Mouse (Mus musculus) stomach, embryonic 14.5 days (tissue): ENCODE results near the gene Grin2d. TPM values are rescaled to one million over a fixed set of nuclear protein-coding genes. Genes with fewer than 3 reads are reported as not detected.

ENCODE experiments used
- ATAC-seq: fragments of 200-750 bp; cut with Nextera tagmentation; 2 replicates; pipeline ENCODE4 v1.8.0; 2017; ENCODE audit warnings: low read depth, moderate TSS enrichment; ENCODE audit not compliant: insufficient number of reproducible peaks, insufficient read depth, low FRiP score
- H3K27ac ChIP-seq: fragments of 300-500 bp; sonication (generic); 2 replicates; pipeline ENCODE4 v1.5.1; 2014; ENCODE audit warnings: mild to moderate bottlenecking, low read length, moderate library complexity, mixed read lengths
- H3K27me3 ChIP-seq: fragments of 300-500 bp; sonication (generic); 2 replicates; pipeline ENCODE4 v1.6.1; 2014; ENCODE audit warnings: low read length, control low read depth, mixed read lengths; ENCODE audit not compliant: control insufficient read depth, insufficient read depth
- H3K36me3 ChIP-seq: fragments of 300-500 bp; sonication (generic); 2 replicates; pipeline ENCODE4 v1.6.1; 2014; ENCODE audit warnings: mild to moderate bottlenecking, control low read depth, low read length, moderate library complexity, mixed read lengths; ENCODE audit not compliant: control insufficient read depth, insufficient read depth
- H3K4me1 ChIP-seq: fragments of 300-500 bp; sonication (generic); 2 replicates; pipeline ENCODE4 v1.6.1; 2014; ENCODE audit warnings: low read length, control low read depth, mixed read lengths; ENCODE audit not compliant: control insufficient read depth, insufficient read depth
- H3K4me2 ChIP-seq: fragments of 300-500 bp; sonication (generic); replicated peaks from 2 replicates; pipeline ENCODE4 v1.6.1; 2014; ENCODE audit warnings: low read depth, low read length, control low read depth
- H3K4me3 ChIP-seq: fragments of 300-500 bp; sonication (generic); 2 replicates; pipeline ENCODE4 v1.5.1; 2014; ENCODE audit warnings: low read depth, low read length, control low read depth
- H3K9ac ChIP-seq: fragments of 300-500 bp; sonication (generic); replicated peaks from 2 replicates; pipeline ENCODE4 v1.6.1; 2014; ENCODE audit warnings: low read depth, mild to moderate bottlenecking, control low read depth, low read length, moderate library complexity, mixed read lengths
- H3K9me3 ChIP-seq: fragments of 300-500 bp; sonication (generic); 2 replicates; pipeline ENCODE4 v1.6.1; 2016; ENCODE audit warnings: low read depth, low read length, control low read depth; ENCODE audit not compliant: control insufficient read depth
- WGBS: fragments of 180-500 bp; shearing (Covaris S2); extraction: QIAGEN DNeasy Blood & Tissue Kit; methylation state at CpG from one replicate; pipeline ENCODE4 v1.1.7; 2014; 5-methylcytosine and 5-hydroxymethylcytosine counted together
- polyA plus RNA-seq: library from polyadenylated mRNA; unstranded; fragments of >200 nt; fragmentation: Nextera tagmentation; extraction: Ambion mirVana; gene quantifications from 2 replicates; pipeline ENCODE4 v1.2.1, GENCODE M21; 2014

The Grin2d gene
- polyA plus RNA-seq, 1 experiment from 2014 or later: 0.48 TPM

- ATAC-seq: peak; percentile 21; the same call in 1 of the 2 replicates
Observed at GRCm38 (mm10) chr7:45785388-45786135, 92.6 kb downstream of the Grin2d start.

GRCm38 (mm10) chr7:45784524-45785372, 93.4 kb downstream of the Grin2d start, which contains the start of gene Sult2b1:
Sult2b1 (minus strand) TSS chr7:45784669.
- H3K27ac ChIP-seq: no peak within 1 kb of the TSS
- H3K4me2 ChIP-seq: peak within 1 kb of the TSS; percentile 84
- peaks cover 24% of the 10 kb centered on the region for H3K4me1 ChIP-seq
- H3K9ac ChIP-seq: peak within 1 kb of the TSS; percentile 34
- peak within 1 kb of the TSS; percentile 56 for H3K4me3 ChIP-seq
- H3K27me3 ChIP-seq: no peaks in the 10 kb centered on the region
- WGBS: 22% methylated on average over 20 of the region's 20 CpGs
- peaks cover 9% of the 10 kb centered on the region for H3K36me3 ChIP-seq
- no peaks in the 10 kb centered on the region for H3K9me3 ChIP-seq
- ATAC-seq: peak; percentile 10; the same call in 1 of the 2 replicates

More at GRCm38 (mm10) chr7:45785388-45786135, 92.6 kb downstream of the Grin2d start:
- Histone ChIP-seq H3K9ac (peak overlapping the region; percentile 34; the same call in 1 of the 2 replicates), H3K4me1 (peaks cover 24% of the 10 kb centered on the region), H3K4me2 (peak overlapping the region; percentile 84), H3K36me3 (peaks cover 12% of the 10 kb centered on the region), H3K27me3 (no peaks in the 10 kb centered on the region), H3K4me3 (peak overlapping the region; percentile 56), H3K9me3 (no peaks in the 10 kb centered on the region), H3K27ac (no peak overlapping the region)
- WGBS: under 1% methylated on average over 40 of the region's 42 CpGs

GRCm38 (mm10) chr7:45783511-45784091, 94.6 kb downstream of the Grin2d start, which contains the start of gene Lmtk3:
Lmtk3 (plus strand) TSS chr7:45783738.
- Histone ChIP-seq H3K9me3 (no peaks in the 10 kb centered on the region), H3K4me2 (peak within 1 kb of the TSS; percentile 84), H3K9ac (peak within 1 kb of the TSS; percentile 31), H3K36me3 (no peaks in the 10 kb centered on the region), H3K4me3 (peak within 1 kb of the TSS; percentile 42), H3K27ac (no peak within 1 kb of the TSS), H3K27me3 (no peaks in the 10 kb centered on the region), H3K4me1 (peaks cover 24% of the 10 kb centered on the region)
- WGBS: under 1% methylated on average over 38 of the region's 38 CpGs
- peak; percentile 53; the same call in 1 of the 2 replicates for ATAC-seq

GRCm38 (mm10) chr7:45782271-45782670, 95.9 kb downstream of the Grin2d start:
- no peaks in the 10 kb centered on the region for H3K9me3 ChIP-seq
- H3K4me1 ChIP-seq: peaks cover 24% of the 10 kb centered on the region
- ATAC-seq: no peak
- H3K4me3 ChIP-seq: no peak overlapping the region
- no peak overlapping the region for H3K4me2 ChIP-seq
- 64% methylated on average over 4 of the region's 4 CpGs for WGBS
- H3K36me3 ChIP-seq: no peaks in the 10 kb centered on the region
- no peak overlapping the region for H3K27ac ChIP-seq
- H3K9ac ChIP-seq: no peak overlapping the region
- no peaks in the 10 kb centered on the region for H3K27me3 ChIP-seq

Other genes with a start within 250 kb of the Grin2d start
- gene Mamstr, start 238.4 kb downstream of the Grin2d start, polyA plus RNA-seq: 7.2 TPM in 2 replicates
- gene Fut2, start 212.0 kb downstream of the Grin2d start, polyA plus RNA-seq: 5.7 and 6.1 TPM in 2 replicates
- gene Ntn5, start 194.4 kb downstream of the Grin2d start, polyA plus RNA-seq: 0.67 and 1.0 TPM in 2 replicates
- gene Sec1, start 184.0 kb downstream of the Grin2d start, polyA plus RNA-seq: 4.8 and 5.7 TPM in 2 replicates
- 10.4 and 11.4 TPM in 2 replicates for gene Car11, start 178.5 kb downstream of the Grin2d start, polyA plus RNA-seq
- gene Dbp, start 173.3 kb downstream of the Grin2d start, polyA plus RNA-seq: 6.4 and 6.7 TPM in 2 replicates
- gene Rpl18, start 162.9 kb downstream of the Grin2d start, polyA plus RNA-seq: 1,227 and 1,272 TPM in 2 replicates
- gene Sphk2, start 160.4 kb downstream of the Grin2d start, polyA plus RNA-seq: 24.4 TPM in 2 replicates
- 3.1 and 4.1 TPM in 2 replicates for gene Fam83e, start 157.2 kb downstream of the Grin2d start, polyA plus RNA-seq
- 0.38 TPM in 1 of 2 replicates, not detected in the other for gene Spaca4, start 152.6 kb downstream of the Grin2d start, polyA plus RNA-seq
- gene Lmtk3, start 94.6 kb downstream of the Grin2d start, polyA plus RNA-seq: 2.5 and 3.3 TPM in 2 replicates
- gene Sult2b1, start 93.7 kb downstream of the Grin2d start, polyA plus RNA-seq: 2.8 and 3.6 TPM in 2 replicates
- 89.3 and 92.6 TPM in 2 replicates for gene Cyth2, start 63.8 kb downstream of the Grin2d start, polyA plus RNA-seq
- 1.3 and 1.4 TPM in 2 replicates for gene Kcnj14, start 53.6 kb downstream of the Grin2d start, polyA plus RNA-seq
- 62.7 and 69.6 TPM in 2 replicates for gene Grwd1, start 47.4 kb downstream of the Grin2d start, polyA plus RNA-seq
- gene Kdelr1, start 5.6 kb downstream of the Grin2d start, polyA plus RNA-seq: 150 and 157 TPM in 2 replicates
- 0.45 and 0.65 TPM in 2 replicates for gene Syngr4, start 18.3 kb upstream of the Grin2d start, polyA plus RNA-seq
- gene Tmem143, start 18.6 kb upstream of the Grin2d start, polyA plus RNA-seq: 4.7 and 5.4 TPM in 2 replicates
- 263 and 295 TPM in 2 replicates for gene Emp3, start 43.0 kb upstream of the Grin2d start, polyA plus RNA-seq
- gene Ccdc114, start 45.7 kb upstream of the Grin2d start, polyA plus RNA-seq: 3.4 and 3.5 TPM in 2 replicates
- 0.78 and 1.4 TPM in 2 replicates for gene Abcc6, start 151.9 kb upstream of the Grin2d start, polyA plus RNA-seq
- 21.1 and 22.3 TPM in 2 replicates for gene Nomo1, start 155.3 kb upstream of the Grin2d start, polyA plus RNA-seq
- 0.56 and 0.74 TPM in 2 replicates for gene Kcnj11, start 222.4 kb upstream of the Grin2d start, polyA plus RNA-seq